Mouse (Mus musculus) heart, embryonic 16.5 days (tissue): ENCODE data around the gene Gm10295. TPM values are rescaled to one million over a fixed set of nuclear protein-coding genes. Genes with fewer than 3 reads are reported as not detected.

ENCODE experiments used
- ATAC-seq: fragments of 200-750 bp; cut with Nextera tagmentation; replicated peaks from 2 replicates; pipeline ENCODE4 v1.8.0; 2017; ENCODE audit warnings: moderate number of reproducible peaks; ENCODE audit not compliant: insufficient read depth, low FRiP score; ENCODE audit errors: extremely low read depth
- H3K27ac ChIP-seq: fragments of 300-500 bp; sonication (generic); 2 replicates; pipeline ENCODE4 v1.5.1; 2014; ENCODE audit warnings: mild to moderate bottlenecking, low read length, control low read depth, moderate library complexity
- H3K27me3 ChIP-seq: fragments of 300-500 bp; sonication (generic); 2 replicates; pipeline ENCODE4 v1.6.1; 2014; ENCODE audit warnings: low read length, mixed read lengths; ENCODE audit not compliant: control insufficient read depth, insufficient read depth
- H3K36me3 ChIP-seq: fragments of 300-500 bp; sonication (generic); 2 replicates; pipeline ENCODE4 v1.6.1; 2014; ENCODE audit not compliant: control insufficient read depth, insufficient read depth
- H3K4me1 ChIP-seq: fragments of 300-500 bp; sonication (generic); 2 replicates; pipeline ENCODE4 v1.6.1; 2014; ENCODE audit warnings: low read length, mixed read lengths; ENCODE audit not compliant: control insufficient read depth, insufficient read depth
- H3K4me2 ChIP-seq: fragments of 300-500 bp; sonication (generic); 2 replicates; pipeline ENCODE4 v1.6.1; 2014; ENCODE audit warnings: low read depth, mild to moderate bottlenecking, control low read depth, low read length
- H3K4me3 ChIP-seq: fragments of 300-500 bp; sonication (generic); 2 replicates; pipeline ENCODE4 v1.5.1; 2014; ENCODE audit warnings: mild to moderate bottlenecking, control low read depth, low read length
- H3K9ac ChIP-seq: fragments of 300-500 bp; sonication (generic); 2 replicates; pipeline ENCODE4 v1.6.1; 2014; ENCODE audit warnings: low read length, control low read depth
- H3K9me3 ChIP-seq: fragments of 300-500 bp; sonication (generic); replicated peaks from 2 replicates; pipeline ENCODE4 v1.6.1; 2016; ENCODE audit warnings: low read length; ENCODE audit not compliant: control insufficient read depth
- WGBS: fragments of 180-500 bp; shearing (Covaris S2); extraction: QIAGEN DNeasy Blood & Tissue Kit; methylation state at CpG from one replicate; pipeline ENCODE4 v1.1.7; 2014; 5-methylcytosine and 5-hydroxymethylcytosine counted together
- polyA plus RNA-seq: library from polyadenylated mRNA; unstranded; fragments of >200 nt; fragmentation: Nextera tagmentation; extraction: Ambion mirVana; gene quantifications from 2 replicates; pipeline ENCODE4 v1.2.1, GENCODE M21; 2015

Gene Gm10295
- polyA plus RNA-seq: not detected in 2 replicates

DNA sequence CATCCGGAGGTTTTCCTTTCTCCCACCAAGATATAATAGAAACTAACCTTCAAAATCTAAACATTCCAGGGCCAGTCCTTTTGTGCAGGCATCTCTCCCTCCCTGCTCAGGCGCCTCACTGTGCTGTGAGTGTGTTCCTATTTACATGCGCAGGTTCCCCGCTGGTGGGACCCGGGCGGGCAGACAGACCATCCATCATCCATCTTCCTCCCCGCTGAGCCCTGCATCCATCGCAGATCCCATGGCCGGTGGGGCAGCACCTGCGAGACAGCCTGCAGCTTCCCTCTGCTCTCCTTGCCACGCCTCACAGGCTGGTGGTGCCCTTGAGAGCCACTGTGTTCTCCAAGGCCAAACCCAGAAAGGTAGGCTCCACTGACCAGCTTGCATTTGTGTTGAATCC lies at the start of gene Gm10295:
Gene Gm10295 (minus strand): TSS at position 122 of the 400 bp plus-strand sequence.
- 38% methylated on average over 11 of the region's 11 CpGs for WGBS
- no peak within 1 kb of the TSS for H3K4me2 ChIP-seq
- H3K36me3 ChIP-seq: no peaks in the 10 kb centered on the region
- H3K4me3 ChIP-seq: no peak within 1 kb of the TSS
- ATAC-seq: no peak
- no peak within 1 kb of the TSS for H3K27ac ChIP-seq
- no peaks in the 10 kb centered on the region for H3K9me3 ChIP-seq
- no peaks in the 10 kb centered on the region for H3K4me1 ChIP-seq
- no peaks in the 10 kb centered on the region for H3K27me3 ChIP-seq
- no peak within 1 kb of the TSS for H3K9ac ChIP-seq

GRCm38 (mm10) chr7:71401032-71401431 lies 49.7 kb upstream of the Gm10295 start:
- H3K27ac ChIP-seq: no peak overlapping the region
- no peak overlapping the region for H3K9ac ChIP-seq
- H3K27me3 ChIP-seq: no peaks in the 10 kb centered on the region
- H3K4me1 ChIP-seq: no peaks in the 10 kb centered on the region
- ATAC-seq: no peak
- H3K9me3 ChIP-seq: no peaks in the 10 kb centered on the region
- no peak overlapping the region for H3K4me3 ChIP-seq
- H3K4me2 ChIP-seq: no peak overlapping the region
- H3K36me3 ChIP-seq: no peaks in the 10 kb centered on the region
- 58% methylated on average over 2 of the region's 2 CpGs for WGBS

DNA sequence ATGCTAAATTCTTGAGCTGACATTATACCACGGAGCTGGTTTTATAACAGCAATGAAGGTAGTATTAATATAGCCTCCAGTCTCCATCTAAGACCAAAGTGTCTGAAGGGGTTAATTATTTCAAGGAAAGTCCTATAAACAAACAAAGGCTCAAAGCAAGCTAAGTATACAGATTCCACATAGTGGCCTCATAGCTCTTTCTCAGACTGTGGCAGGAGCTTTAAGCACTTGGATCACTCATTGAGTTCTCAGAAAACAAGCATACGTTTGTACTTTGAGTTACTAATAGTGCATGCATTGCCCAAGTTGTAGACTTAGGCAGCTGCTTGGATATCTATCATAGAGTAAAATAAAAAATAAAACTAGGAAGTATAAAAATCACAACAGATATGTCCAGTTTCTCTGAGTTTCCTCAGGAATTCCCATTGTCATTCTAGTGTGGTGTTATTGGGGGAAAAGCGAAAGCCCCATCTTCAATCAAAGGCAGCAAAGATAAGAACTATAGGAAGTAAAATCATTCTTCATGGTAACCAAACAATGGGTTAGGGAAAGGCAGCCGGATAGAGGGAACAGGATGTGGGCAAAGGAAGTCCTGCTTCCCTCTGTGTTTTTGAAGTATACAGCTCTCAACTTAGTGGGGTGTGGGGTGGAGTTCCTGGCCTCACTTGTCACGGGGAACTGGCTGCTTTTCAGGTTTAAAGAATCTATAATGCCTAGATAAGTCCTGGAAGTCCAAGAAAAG lies 48.8 kb upstream of the Gm10295 start:
- H3K27ac ChIP-seq: peak overlapping the region; percentile 9; the same call in 1 of the 2 replicates
- H3K4me3 ChIP-seq: no peak overlapping the region
- whole genome bisulfite sequencing: 52% methylated on average over 5 of the region's 5 CpGs
- no peak overlapping the region for H3K9ac ChIP-seq
- H3K9me3 ChIP-seq: no peaks in the 10 kb centered on the region
- ATAC-seq: no peak
- no peaks in the 10 kb centered on the region for H3K4me1 ChIP-seq
- H3K4me2 ChIP-seq: no peak overlapping the region
- H3K36me3 ChIP-seq: no peaks in the 10 kb centered on the region
- H3K27me3 ChIP-seq: no peaks in the 10 kb centered on the region

DNA sequence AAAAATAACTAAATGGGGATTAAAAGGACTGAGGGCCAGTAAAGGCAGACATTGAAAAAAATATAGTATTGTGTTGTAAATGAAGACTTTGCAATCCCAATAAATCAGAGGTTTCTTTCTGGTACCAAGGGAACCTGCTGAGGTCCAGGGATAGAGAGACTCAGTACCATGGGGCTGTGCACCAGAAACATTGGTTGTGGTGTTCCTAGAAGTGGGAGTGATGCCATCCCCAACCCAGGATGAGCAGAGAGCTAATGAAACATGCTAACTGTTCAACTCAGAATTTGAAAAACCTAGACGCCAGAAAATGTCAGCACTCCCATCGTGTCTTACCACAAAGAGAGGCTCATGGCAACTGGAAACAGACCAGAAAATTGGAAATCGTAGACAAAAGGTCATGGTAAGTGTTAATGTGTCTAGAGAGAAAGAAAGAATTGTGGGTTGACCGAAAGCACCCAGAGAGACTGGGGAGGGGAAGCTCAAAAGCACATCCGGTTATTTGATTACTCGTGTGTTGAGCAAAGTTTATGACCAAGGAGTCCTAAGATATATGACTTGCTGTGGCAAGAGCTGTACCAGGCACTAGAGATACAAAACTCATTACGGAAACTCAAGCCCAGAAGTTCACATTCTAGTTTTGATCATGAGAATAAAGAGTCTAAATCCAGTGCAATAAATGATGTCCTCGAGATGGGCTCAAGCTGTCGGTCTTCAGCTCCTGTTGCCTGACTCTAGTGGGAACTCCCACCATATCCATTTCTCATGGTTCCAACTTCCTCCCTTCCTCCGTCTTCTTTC lies 47.9 kb upstream of the Gm10295 start:
- WGBS: 72% methylated on average over 10 of the region's 10 CpGs
- no peak overlapping the region for H3K27ac ChIP-seq
- H3K4me3 ChIP-seq: no peak overlapping the region
- no peaks in the 10 kb centered on the region for H3K4me1 ChIP-seq
- no peaks in the 10 kb centered on the region for H3K9me3 ChIP-seq
- no peaks in the 10 kb centered on the region for H3K36me3 ChIP-seq
- no peak overlapping the region for H3K9ac ChIP-seq
- H3K4me2 ChIP-seq: no peak overlapping the region
- no peak for ATAC-seq
- no peaks in the 10 kb centered on the region for H3K27me3 ChIP-seq

DNA sequence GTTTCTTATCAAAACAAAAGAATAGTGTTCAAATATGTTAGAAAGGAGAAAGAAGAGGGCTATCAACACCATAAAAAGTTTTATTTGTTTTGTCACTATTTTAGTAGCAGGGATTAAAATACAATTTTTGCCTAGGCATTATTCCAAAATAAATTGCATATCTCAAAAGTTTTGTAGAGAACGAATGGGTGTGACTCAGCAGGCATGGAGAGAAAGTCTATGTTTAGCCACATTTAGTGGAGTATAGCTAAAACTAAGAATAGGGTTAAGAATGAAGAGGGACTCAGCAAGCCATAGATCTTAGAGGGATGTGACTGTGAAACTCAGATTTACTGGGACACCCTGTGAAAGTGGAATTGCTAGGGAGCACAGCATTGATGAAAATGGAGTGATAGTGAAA lies 47.1 kb upstream of the Gm10295 start:
- Histone ChIP-seq H3K27me3 (no peaks in the 10 kb centered on the region), H3K4me1 (no peaks in the 10 kb centered on the region), H3K36me3 (no peaks in the 10 kb centered on the region), H3K9me3 (no peaks in the 10 kb centered on the region), H3K9ac (no peak overlapping the region), H3K27ac (no peak overlapping the region), H3K4me3 (no peak overlapping the region), H3K4me2 (no peak overlapping the region)
- WGBS: 35% methylated on average over 1 of the region's 1 CpGs
- no peak for ATAC-seq

GRCm38 (mm10) chr7:71392795-71393341 lies 41.6 kb upstream of the Gm10295 start:
- H3K9ac ChIP-seq: no peak overlapping the region
- H3K27ac ChIP-seq: no peak overlapping the region
- no peaks in the 10 kb centered on the region for H3K36me3 ChIP-seq
- H3K4me3 ChIP-seq: no peak overlapping the region
- whole genome bisulfite sequencing: 26% methylated on average over 4 of the region's 4 CpGs
- H3K9me3 ChIP-seq: no peaks in the 10 kb centered on the region
- no peaks in the 10 kb centered on the region for H3K4me1 ChIP-seq
- no peak overlapping the region for H3K4me2 ChIP-seq
- H3K27me3 ChIP-seq: no peaks in the 10 kb centered on the region
- no peak for ATAC-seq

DNA sequence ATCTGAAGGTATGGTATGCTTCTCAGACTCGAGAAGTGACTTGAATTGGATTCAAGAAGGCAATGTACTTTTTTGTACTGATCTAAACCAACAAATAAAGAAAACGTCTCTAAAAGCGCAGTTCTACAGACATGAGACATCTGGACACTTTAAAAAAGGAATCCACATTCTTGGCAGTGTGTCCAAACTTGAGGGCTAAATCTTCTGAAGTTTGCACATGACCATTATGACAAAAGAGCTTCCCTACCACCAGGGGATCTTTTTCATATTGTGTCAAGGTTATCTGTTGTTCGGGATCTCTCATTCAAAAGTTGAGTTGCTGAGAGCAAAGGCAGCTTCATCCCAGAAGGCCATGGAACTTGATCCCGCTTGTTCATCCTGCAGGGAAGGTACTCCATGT lies 40.0 kb upstream of the Gm10295 start:
- Histone ChIP-seq H3K27me3 (no peaks in the 10 kb centered on the region), H3K27ac (no peak overlapping the region), H3K9me3 (no peaks in the 10 kb centered on the region), H3K4me1 (no peaks in the 10 kb centered on the region), H3K36me3 (no peaks in the 10 kb centered on the region), H3K4me2 (no peak overlapping the region), H3K4me3 (no peak overlapping the region), H3K9ac (no peak overlapping the region)
- no peak for ATAC-seq
- WGBS: 64% methylated on average over 5 of the region's 5 CpGs

GRCm38 (mm10) chr7:71390291-71390690 lies 39.0 kb upstream of the Gm10295 start:
- no peak overlapping the region for H3K4me2 ChIP-seq
- no peaks in the 10 kb centered on the region for H3K36me3 ChIP-seq
- no peak overlapping the region for H3K9ac ChIP-seq
- no peaks in the 10 kb centered on the region for H3K27me3 ChIP-seq
- H3K4me1 ChIP-seq: no peaks in the 10 kb centered on the region
- no peak overlapping the region for H3K27ac ChIP-seq
- 65% methylated on average over 2 of the region's 2 CpGs for WGBS
- no peaks in the 10 kb centered on the region for H3K9me3 ChIP-seq
- no peak overlapping the region for H3K4me3 ChIP-seq
- no peak for ATAC-seq

GRCm38 (mm10) chr7:71386050-71386449 lies 34.8 kb upstream of the Gm10295 start:
- H3K9ac ChIP-seq: no peak overlapping the region
- H3K4me3 ChIP-seq: no peak overlapping the region
- H3K9me3 ChIP-seq: no peaks in the 10 kb centered on the region
- H3K36me3 ChIP-seq: no peaks in the 10 kb centered on the region
- no peaks in the 10 kb centered on the region for H3K27me3 ChIP-seq
- no peak overlapping the region for H3K27ac ChIP-seq
- H3K4me1 ChIP-seq: peaks cover 15% of the 10 kb centered on the region
- ATAC-seq: 0 out of 2 replicates have a peak, but pooled peaks have one; percentile 28
- no peak overlapping the region for H3K4me2 ChIP-seq
- WGBS: 24% methylated on average over 6 of the region's 6 CpGs
